Comparison of ENCODE assay signal across 24 mouse cellular contexts in genomic region chr6:99328634-99329033, GRCm38 (mm10).
DNase-seq lines count a peak whose midpoint lies in the region; ATAC-seq and TF ChIP-seq lines count a peak whose summit lies in the region.
"Had no signal": no experiment of that assay in that cellular context is flagged by ENCODE, and none has a peak within 500 bp of the region (broad histone marks: within the 10 kb centered on the region; RNA-seq: fewer than 3 reads in every experiment).

No protein-coding gene starts in this region.

- H3K4me1 ChIP-seq in lung, postnatal 0 days (ENCODE audit: insufficient read depth, low read depth, low read length) = no peaks in the 10 kb centered on the region
- 0 out of 2 replicates have a peak, but pooled peaks cover 5% of the 10 kb centered on the region for H3K4me1 ChIP-seq in intestine, embryonic 15.5 days (replicated peaks)
- H3K4me1 ChIP-seq: hindbrain, embryonic 15.5 days; midbrain, embryonic 15.5 days; neural tube, embryonic 15.5 days had no signal

- H3K36me3 ChIP-seq in lung, postnatal 0 days (ENCODE audit: insufficient read depth, low read length) = no peaks in the 10 kb centered on the region
- no peaks in the 10 kb centered on the region for H3K36me3 ChIP-seq in intestine, embryonic 15.5 days
- H3K36me3 ChIP-seq: embryonic facial prominence, embryonic 13.5 days; hindbrain, embryonic 15.5 days; midbrain, embryonic 15.5 days; neural tube, embryonic 15.5 days had no signal

- peak; percentile 25; the same call in 1 of the 2 replicates for ATAC-seq in lung, postnatal 0 days
- peak; percentile 90 for ATAC-seq in intestine, embryonic 15.5 days
- ATAC-seq: midbrain, embryonic 15.5 days had no signal

- TF ChIP-seq CTCF in lung, postnatal 0 days (IDR thresholded peaks at IDR 0.05) = no peak

- TF ChIP-seq EP300 in lung, postnatal 0 days (IDR thresholded peaks at IDR 0.05) = no peak

- peak; percentile 58 for DNase-seq in embryo, embryonic 10.5 days (ENCODE audit: low spot score)
- DNase-seq in embryo, embryonic 11 days = no peak
- DNase-seq in lung, postnatal 0 days (ENCODE audit: low spot score) = peak; percentile 40
- DNase-seq in lung, postnatal 10 days = no peak
- peak; percentile 25 for DNase-seq in yolk sac, embryonic 10.5 days (ENCODE audit: low spot score)
- DNase-seq in right cerebral cortex, adult 2 months (ENCODE audit: low spot score in 2 of 2) = no peak
- DNase-seq in MN1 (ENCODE audit: low spot score) = no peak
- DNase-seq: adrenal gland, postnatal 25 days; cerebellum, adult 11-12 months; cerebellum, postnatal 25 days; gastrocnemius, postnatal 10 days; heart, adult 2 months; heart, postnatal 36 days; kidney, adult 2 months; kidney, postnatal 10 days; right cerebral cortex, postnatal 14 days; thymus, adult 2 months had no signal

- no peaks in the 10 kb centered on the region for H3K9me3 ChIP-seq in lung, postnatal 0 days (ENCODE audit: low read length)
- H3K9me3 ChIP-seq in intestine, embryonic 15.5 days = no peaks in the 10 kb centered on the region
- H3K9me3 ChIP-seq: embryonic facial prominence, embryonic 13.5 days; hindbrain, embryonic 15.5 days; midbrain, embryonic 15.5 days; neural tube, embryonic 15.5 days had no signal

- WGBS in lung, postnatal 0 days = 40% methylated on average over 2 of the region's 2 CpGs
- WGBS in intestine, embryonic 15.5 days = 24% methylated on average over 2 of the region's 2 CpGs

- H3K4me3 ChIP-seq in lung, postnatal 0 days (ENCODE audit: low read depth, low read length) = no peak overlapping the region
- no peak overlapping the region for H3K4me3 ChIP-seq in intestine, embryonic 15.5 days (replicated peaks)
- H3K4me3 ChIP-seq: embryonic facial prominence, embryonic 13.5 days; heart, adult 2 months; hindbrain, embryonic 15.5 days; midbrain, embryonic 15.5 days; neural tube, embryonic 15.5 days had no signal

- H3K27me3 ChIP-seq in lung, postnatal 0 days (replicated peaks; ENCODE audit: insufficient read depth, low read length) = no peaks in the 10 kb centered on the region
- H3K27me3 ChIP-seq in intestine, embryonic 15.5 days (replicated peaks) = no peaks in the 10 kb centered on the region
- H3K27me3 ChIP-seq: embryonic facial prominence, embryonic 13.5 days; hindbrain, embryonic 15.5 days; midbrain, embryonic 15.5 days; neural tube, embryonic 15.5 days; Patski had no signal

- no peak overlapping the region for H3K9ac ChIP-seq in lung, postnatal 0 days (replicated peaks; ENCODE audit: low read depth)
- no peak overlapping the region for H3K9ac ChIP-seq in intestine, embryonic 15.5 days
- H3K9ac ChIP-seq: embryonic facial prominence, embryonic 13.5 days; hindbrain, embryonic 15.5 days; liver, embryonic 14.5 days; midbrain, embryonic 15.5 days; neural tube, embryonic 15.5 days had no signal

- H3K27ac ChIP-seq in lung, postnatal 0 days (ENCODE audit: low read length) = no peak overlapping the region
- H3K27ac ChIP-seq in intestine, embryonic 15.5 days = peak overlapping the region; percentile 69
- H3K27ac ChIP-seq: embryonic facial prominence, embryonic 13.5 days; heart, adult 2 months; hindbrain, embryonic 15.5 days; liver, embryonic 14.5 days; midbrain, embryonic 15.5 days; neural tube, embryonic 15.5 days had no signal

- no peak overlapping the region for H3K4me2 ChIP-seq in lung, postnatal 0 days (replicated peaks; ENCODE audit: low read depth, low read length)
- H3K4me2 ChIP-seq in intestine, embryonic 15.5 days (replicated peaks) = no peak overlapping the region
- H3K4me2 ChIP-seq: embryonic facial prominence, embryonic 13.5 days; hindbrain, embryonic 15.5 days; midbrain, embryonic 15.5 days; neural tube, embryonic 15.5 days had no signal

Comparison
In these comparisons a context has a peak if more than half of its experiments do, and no peak if none do; other contexts are left out.
1. DNase-seq: peak in embryo, embryonic 10.5 days (single experiment), lung, postnatal 0 days (single experiment) and yolk sac, embryonic 10.5 days (single experiment); none in embryo, embryonic 11 days (single experiment), lung, postnatal 10 days (single experiment), right cerebral cortex, adult 2 months (0 of 2) and MN1 (single experiment).